Mouse (Mus musculus) testis, postnatal 10 days (tissue): Measurements from ENCODE around the gene Cog5.

Source experiments
- DNase-seq: peaks from one replicate; pipeline ENCODE4 v3.0.0; 2021; ENCODE audit warnings: low spot score

Cog5 gene

GRCm38 (mm10) chr12:31823671-31824070 lies 169.0 kb downstream of the Cog5 start:
- no peak for DNase-seq

- no peak for DNase-seq
Observed at GRCm38 (mm10) chr12:31824831-31825230, 170.2 kb downstream of the Cog5 start.

- no peak for DNase-seq
Observed at GRCm38 (mm10) chr12:31825821-31826220, 171.2 kb downstream of the Cog5 start.

GRCm38 (mm10) chr12:31826476-31826875 lies 171.8 kb downstream of the Cog5 start:
- DNase-seq: no peak

GRCm38 (mm10) chr12:31835480-31835879 lies 180.8 kb downstream of the Cog5 start:
- no peak for DNase-seq

GRCm38 (mm10) chr12:31836211-31836610 lies 181.5 kb downstream of the Cog5 start:
- DNase-seq: no peak

GRCm38 (mm10) chr12:31838521-31838920 lies 183.9 kb downstream of the Cog5 start:
- no peak for DNase-seq

GRCm38 (mm10) chr12:31839249-31839648 lies 184.6 kb downstream of the Cog5 start:
- DNase-seq: no peak

- no peak for DNase-seq
Observed at GRCm38 (mm10) chr12:31846077-31846476, 191.4 kb downstream of the Cog5 start.

- no peak for DNase-seq
Observed at GRCm38 (mm10) chr12:31848630-31849415, 194.2 kb downstream of the Cog5 start.

- DNase-seq: no peak
Observed at GRCm38 (mm10) chr12:31849601-31850000, 194.9 kb downstream of the Cog5 start.

- DNase-seq: no peak
Observed at GRCm38 (mm10) chr12:31854039-31854438, 199.4 kb downstream of the Cog5 start.

GRCm38 (mm10) chr12:31854817-31855216 lies 200.1 kb downstream of the Cog5 start:
- no peak for DNase-seq

GRCm38 (mm10) chr12:31857784-31858183 lies 203.1 kb downstream of the Cog5 start:
- DNase-seq: no peak

GRCm38 (mm10) chr12:31862668-31863538 lies 208.2 kb downstream of the Cog5 start:
- DNase-seq: no peak

GRCm38 (mm10) chr12:31876775-31877174 lies 222.1 kb downstream of the Cog5 start:
- DNase-seq: no peak

- no peak for DNase-seq
Observed at GRCm38 (mm10) chr12:31882736-31883135, 228.1 kb downstream of the Cog5 start.

GRCm38 (mm10) chr12:31884365-31884764 lies 229.7 kb downstream of the Cog5 start:
- DNase-seq: no peak

GRCm38 (mm10) chr12:31885084-31885483 lies 230.4 kb downstream of the Cog5 start:
- DNase-seq: no peak

- no peak for DNase-seq
Observed at GRCm38 (mm10) chr12:31885844-31886606, 231.4 kb downstream of the Cog5 start.

GRCm38 (mm10) chr12:31890685-31891084 lies 236.0 kb downstream of the Cog5 start:
- no peak for DNase-seq

- no peak for DNase-seq
Observed at GRCm38 (mm10) chr12:31892079-31892478, 237.4 kb downstream of the Cog5 start.
